Mouse (Mus musculus) adrenal gland, postnatal 4 days (tissue): Measurements from ENCODE around the gene Map2k7. TPM values are rescaled to one million over a fixed set of nuclear protein-coding genes. Genes with fewer than 3 reads are reported as not detected.

Source experiments
- DNase-seq, 2 experiments: peaks; one replicate each; pipeline ENCODE4 v3.0.0; 2021 to 2022; ENCODE audit warnings: low spot score in 2 of 2, mixed read lengths in 2 of 2
- long read RNA-seq, 2 experiments: library from polyadenylated mRNA; stranded (forward); transcript quantifications; one replicate each; pipeline ENCODE4 v2.0.0; 2021
- total RNA-seq, 2 experiments: library from RNA; stranded (reverse); gene quantifications; 2 replicates each; pipeline ENCODE4 v1.2.3; 2021

Gene Map2k7
- total RNA-seq, result 100 to 1,000 TPM; 121 to 129 TPM
- long read RNA-seq, experiment 1, transcript Map2k7-206 (11 exons, 3,497 nt), result minor isoform, 6 of 32 reads
- long read RNA-seq, experiment 1, transcript Map2k7-202 (12 exons, 3,525 nt), result major isoform, 13 of 32 reads
- long read RNA-seq, experiment 1, partial matches to known transcripts, result 4 of 32 reads
- long read RNA-seq, experiment 1, other reads (novel, unspliced or antisense), result 6 of 32 reads
- long read RNA-seq, experiment 2, transcript Map2k7-205 (10 exons, 1,188 nt), result minor isoform, 7 of 91 reads
- long read RNA-seq, experiment 2, transcript Map2k7-206 (11 exons, 3,497 nt), result minor isoform, 15 of 91 reads
- long read RNA-seq, experiment 2, transcript Map2k7-201 (13 exons, 1,626 nt), result minor isoform, 6 of 91 reads
- long read RNA-seq, experiment 2, transcript Map2k7-202 (12 exons, 3,525 nt), result major isoform, 18 of 91 reads
- long read RNA-seq, experiment 2, partial matches to known transcripts, result 32 of 91 reads
- long read RNA-seq, experiment 2, other reads (novel, unspliced or antisense), result 12 of 91 reads

GRCm38 (mm10) chr8:4238434-4239192 lies at the start of gene Map2k7, which contains the start of gene Gm49320:
Gene Map2k7 (plus strand): TSS chr8:4238740.
Gene Gm49320 (plus strand): TSS chr8:4238865.
- DNase-seq, result peak; percentile 99 to 100

- no peak for DNase-seq
These were observed 49.4 kb upstream of the Map2k7 start for GRCm38 (mm10) chr8:4189031-4189722.

GRCm38 (mm10) chr8:4192305-4192704 lies 46.2 kb upstream of the Map2k7 start:
- DNase-seq, result no peak

- DNase-seq, result peak; percentile 68 to 83
These were observed 45.5 kb upstream of the Map2k7 start for GRCm38 (mm10) chr8:4192807-4193587.

DNA sequence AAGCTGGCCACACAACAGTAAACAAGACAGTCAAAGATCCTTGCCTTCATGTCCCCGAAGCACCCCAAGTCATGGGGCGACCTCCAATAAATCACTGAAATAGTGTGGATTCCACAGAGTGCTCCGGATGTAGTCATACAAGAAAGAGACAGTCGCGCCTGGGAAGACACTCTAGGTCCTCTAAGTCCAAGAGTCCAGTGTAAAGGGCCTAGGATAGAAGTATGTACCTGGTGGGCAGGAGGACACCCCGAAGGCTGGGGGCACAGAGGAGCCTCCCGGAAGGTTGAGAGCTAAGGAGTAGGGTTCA lies 45.0 kb upstream of the Map2k7 start:
- no peak for DNase-seq

- no peak for DNase-seq
These were observed 37.2 kb upstream of the Map2k7 start for GRCm38 (mm10) chr8:4201321-4201720.

DNA sequence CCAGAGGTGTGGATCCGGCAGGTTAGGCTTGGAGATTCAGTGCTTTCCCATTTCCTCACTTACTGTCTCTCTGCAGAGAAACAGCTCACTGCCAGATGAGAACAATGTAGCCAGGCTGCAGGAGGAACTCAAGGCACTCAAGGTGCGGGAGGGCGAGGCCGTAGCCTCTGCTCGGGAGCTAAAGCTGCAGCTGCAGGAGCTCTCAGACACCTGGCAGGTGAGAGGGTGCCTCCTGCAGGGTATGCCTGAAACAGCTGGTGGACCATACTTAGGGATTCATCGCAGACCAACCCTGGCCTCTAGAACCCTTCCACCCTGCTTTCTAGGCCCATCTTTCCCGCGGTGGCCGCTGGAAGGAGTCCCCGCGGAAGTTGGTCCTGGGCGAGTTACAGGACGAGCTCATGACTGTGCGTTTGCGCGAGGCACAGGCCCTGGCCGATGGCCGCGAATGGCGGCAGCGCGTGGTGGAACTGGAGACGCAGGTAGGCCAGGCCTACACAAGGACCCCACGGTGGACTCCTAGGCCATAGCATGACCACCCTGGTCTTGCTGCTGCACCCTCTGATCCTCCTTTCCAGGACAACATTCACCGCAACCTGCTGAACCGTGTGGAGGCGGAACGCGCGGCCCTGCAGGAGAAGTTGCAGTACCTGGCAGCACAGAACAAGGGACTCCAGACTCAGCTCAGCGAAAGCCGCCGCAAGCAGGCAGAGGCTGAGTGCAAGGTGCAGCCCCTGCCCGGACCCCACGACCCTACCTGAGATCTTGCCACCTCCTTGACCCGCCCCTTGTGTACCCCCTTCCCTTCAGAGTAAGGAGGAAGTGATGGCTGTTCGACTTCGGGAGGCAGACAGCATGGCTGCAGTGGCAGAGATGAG lies 33.1 kb upstream of the Map2k7 start:
- DNase-seq, result no peak

DNA sequence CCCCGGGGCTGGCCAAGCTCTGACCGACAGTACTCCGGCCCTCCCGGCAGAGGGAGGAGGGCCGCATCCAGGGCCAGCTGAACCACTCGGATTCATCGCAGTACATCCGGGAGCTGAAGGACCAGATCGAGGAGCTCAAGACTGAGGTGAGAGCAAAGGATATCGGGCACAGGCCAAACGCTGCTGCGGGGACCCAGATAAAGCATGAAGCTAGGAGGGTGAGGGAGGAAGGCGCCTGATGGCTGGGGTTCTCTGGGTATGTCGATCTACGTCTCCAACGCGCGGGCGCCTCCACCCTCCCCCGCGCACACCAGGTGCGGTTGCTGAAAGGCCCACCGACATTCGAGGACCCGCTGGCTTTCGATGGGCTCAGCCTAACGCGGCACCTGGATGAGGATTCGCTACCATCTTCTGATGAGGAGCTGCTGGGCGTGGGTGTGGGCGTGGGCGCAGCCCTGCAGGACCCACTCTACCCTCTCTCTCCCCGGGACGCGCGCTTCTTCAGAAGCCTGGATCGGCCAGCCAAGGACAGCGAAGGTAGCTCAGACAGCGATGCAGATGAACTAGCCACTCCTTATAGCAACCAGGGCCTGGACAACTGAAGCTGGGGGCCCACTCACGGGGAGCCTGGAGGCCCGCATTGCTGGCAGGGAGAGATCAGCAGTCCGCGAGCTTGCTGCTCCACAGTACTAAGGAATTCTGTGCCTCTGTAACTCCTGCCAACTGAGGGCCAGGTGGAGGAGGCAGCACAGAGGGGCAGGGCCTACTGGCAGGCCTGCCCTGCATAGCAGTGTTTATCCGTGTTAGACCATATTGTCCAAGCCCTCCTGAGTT lies 32.1 kb upstream of the Map2k7 start:
- DNase-seq, result no peak

DNA sequence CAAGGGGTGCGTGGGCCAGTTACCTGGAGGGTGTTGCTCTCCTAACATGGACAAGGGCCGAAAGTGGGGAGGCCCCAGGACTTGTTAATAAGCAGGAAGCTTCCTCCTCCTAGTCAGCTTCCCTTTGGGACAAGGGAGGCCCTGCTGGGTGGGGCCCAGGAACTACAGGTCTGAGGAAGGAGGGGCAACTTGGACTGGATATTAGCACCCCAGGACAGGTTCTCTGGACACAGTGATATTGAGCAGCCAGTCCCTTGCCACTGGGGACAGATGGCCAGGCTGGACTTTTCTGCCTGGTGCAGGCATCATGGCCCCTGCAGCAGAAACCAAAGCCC lies 31.6 kb upstream of the Map2k7 start:
- no peak for DNase-seq

DNA sequence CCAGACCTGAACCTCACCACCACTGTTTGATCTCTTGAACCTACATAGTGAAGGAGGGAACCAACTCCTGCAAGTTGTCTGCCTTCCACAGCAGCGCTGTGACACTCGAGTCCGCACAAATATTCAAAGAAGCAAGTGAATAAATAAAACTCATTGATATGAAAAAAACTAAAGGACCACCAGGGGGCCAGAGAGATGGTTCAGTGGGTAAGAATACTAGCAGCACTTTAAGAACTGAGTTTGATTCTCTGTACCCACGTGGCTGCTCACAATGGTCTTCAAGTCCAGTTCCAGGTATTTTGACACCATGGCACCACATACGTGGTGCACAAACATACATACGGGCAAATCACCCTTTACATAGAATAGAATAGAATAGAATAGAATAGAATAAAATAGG lies 27.4 kb upstream of the Map2k7 start:
- no peak for DNase-seq

- no peak for DNase-seq
These were observed 25.7 kb upstream of the Map2k7 start for GRCm38 (mm10) chr8:4212809-4213209.

DNA sequence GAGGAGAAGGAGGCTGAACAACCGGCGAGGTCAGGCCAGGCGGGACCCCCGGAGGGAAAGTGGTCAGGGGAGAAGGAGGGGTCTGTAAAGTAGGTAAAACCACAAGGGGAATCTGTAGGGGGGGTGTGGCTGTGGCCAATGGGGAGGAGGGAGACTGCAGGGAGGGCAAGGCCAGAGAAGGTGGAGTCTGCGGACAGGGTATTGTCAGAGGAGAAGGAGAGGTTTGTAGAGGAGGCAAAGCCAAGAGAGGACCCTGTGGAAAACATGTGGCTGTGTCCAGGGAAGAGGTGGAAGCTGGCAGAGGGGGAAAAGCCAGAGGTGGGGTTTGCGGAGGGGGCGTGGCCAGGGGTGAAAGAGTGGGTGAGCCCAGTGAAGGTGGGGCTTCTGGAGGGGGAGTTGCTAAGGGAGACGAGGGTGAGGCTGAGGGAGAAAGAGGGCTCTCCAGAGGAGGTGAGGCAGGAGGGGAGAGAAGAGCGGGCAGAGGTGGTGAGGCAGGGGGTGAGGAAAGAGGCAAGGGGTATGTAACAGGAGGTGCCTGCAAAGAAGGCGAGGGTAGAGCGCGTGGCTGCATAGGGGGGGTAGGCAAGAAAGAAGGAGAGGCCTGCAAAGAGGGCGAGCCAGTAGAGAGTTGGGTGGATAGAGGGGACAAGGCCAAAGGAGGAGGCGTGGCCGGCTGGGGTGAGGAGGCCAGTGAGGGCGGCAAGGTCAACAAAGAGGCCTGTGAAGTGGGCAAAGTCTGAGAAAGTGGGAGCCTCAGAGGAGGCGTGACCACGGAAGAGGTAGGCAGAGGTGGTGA lies 25.1 kb upstream of the Map2k7 start:
- DNase-seq, result peak; percentile 52 to 61

GRCm38 (mm10) chr8:4214006-4214980 lies 24.2 kb upstream of the Map2k7 start:
- peak; percentile 38 to 56 for DNase-seq

- DNase-seq, result no peak
These were observed 22.2 kb upstream of the Map2k7 start for GRCm38 (mm10) chr8:4216296-4216695.

DNA sequence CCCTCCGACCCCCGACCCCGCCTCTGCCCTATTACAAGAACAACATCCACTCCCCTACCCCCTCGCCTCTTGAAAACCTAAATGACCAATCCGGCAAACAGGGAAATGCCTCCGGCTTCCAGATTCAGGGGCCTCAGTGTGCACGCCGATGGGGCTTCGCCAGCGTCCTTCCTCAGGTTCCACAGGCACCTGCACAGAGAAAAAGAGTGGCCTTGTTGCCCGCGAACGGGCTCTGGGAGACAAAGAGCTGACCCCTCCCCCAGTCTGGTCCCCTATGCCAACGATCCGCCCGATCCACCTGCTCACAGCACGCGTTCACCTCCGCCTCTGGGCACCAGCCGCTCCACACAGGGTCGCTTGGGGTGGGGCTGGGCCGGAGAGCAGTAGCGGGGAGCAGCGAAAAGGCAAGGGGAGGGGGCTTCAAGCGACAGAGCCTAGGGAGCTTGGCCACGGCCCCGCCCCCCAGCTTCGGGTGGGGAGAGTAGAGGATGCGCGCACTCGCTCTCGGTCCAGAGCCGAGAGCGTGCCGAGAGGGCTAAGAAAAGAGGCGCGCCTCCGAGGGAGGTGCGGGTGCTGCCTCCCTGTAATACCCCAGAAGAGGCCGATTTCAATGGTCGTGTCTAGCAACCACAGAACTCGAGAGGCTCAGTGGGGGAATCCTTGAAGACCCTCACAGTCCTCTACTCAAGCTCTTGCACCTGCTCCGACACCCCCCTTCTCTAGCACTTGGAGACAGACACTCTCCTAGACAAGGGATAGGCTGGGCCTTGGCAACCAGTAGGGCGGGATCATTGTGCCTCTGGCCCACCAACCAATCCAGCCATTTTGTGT lies 21.5 kb upstream of the Map2k7 start, which contains the start of gene Prr36:
TSS of gene Prr36 (minus strand) at position 669 of the 831 bp plus-strand sequence.
- DNase-seq, result no peak

DNA sequence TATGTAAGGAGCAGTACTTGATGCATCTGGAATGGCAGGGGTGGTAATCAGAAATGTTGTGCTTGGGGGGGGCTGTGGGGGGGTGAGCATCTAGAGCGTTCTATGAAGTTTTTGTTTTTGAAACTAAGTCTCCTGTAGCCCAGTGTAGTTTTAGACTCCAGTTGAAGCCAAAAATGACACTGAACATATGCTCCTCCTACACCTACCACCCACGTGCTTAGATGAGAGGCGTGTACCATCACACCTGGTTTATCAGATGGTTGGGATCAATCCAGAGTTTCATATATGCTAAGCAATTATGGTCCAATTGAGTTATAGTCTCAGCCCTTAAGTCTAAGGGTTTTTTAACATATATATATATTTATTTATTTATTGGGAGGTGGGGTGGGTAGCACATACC lies 18.9 kb upstream of the Map2k7 start:
- no peak for DNase-seq
